Mouse (Mus musculus): ENCODE measurements at regions not wholly inside any gene's neighbourhood (a gene's known extent, or its start where the extent isn't known, plus 50 kb on each side); places are given as distances from the start of the nearest gene placed in this dataset.

- no peak overlapping the region for H3K4me2 ChIP-seq (ENCODE audit: low read length)
- no peak overlapping the region for H3K4me3 ChIP-seq (ENCODE audit: low read depth, low read length)
- H3K27ac ChIP-seq (ENCODE audit: low read depth) = no peak overlapping the region
- 74% methylated on average over 12 of the region's 12 CpGs for WGBS
- H3K36me3 ChIP-seq (ENCODE audit: control insufficient read depth, insufficient read depth, low read length) = no peaks in the 10 kb centered on the region
- H3K9me3 ChIP-seq (ENCODE audit: control insufficient read depth, low read length) = no peaks in the 10 kb centered on the region
- no peak for ATAC-seq (replicated peaks; ENCODE audit: low FRiP score, low TSS enrichment, low read depth)
- no peaks in the 10 kb centered on the region for H3K27me3 ChIP-seq (replicated peaks; ENCODE audit: control insufficient read depth, insufficient read depth, low read length)
- H3K9ac ChIP-seq (ENCODE audit: low read length) = no peak overlapping the region
- no peak for DNase-seq (ENCODE audit: low spot score)
- peaks cover 13% of the 10 kb centered on the region; the same call in 1 of the 2 replicates for H3K4me1 ChIP-seq (replicated peaks; ENCODE audit: control insufficient read depth, insufficient read depth, low read length)
Measured at GRCm38 (mm10) chr14:25318909-25319308, 140.1 kb upstream of the Zmiz1 start.

GRCm38 (mm10) chr14:25320141-25320540 lies 138.8 kb upstream of the Zmiz1 start:
- no peak overlapping the region for H3K4me2 ChIP-seq (ENCODE audit: low read length)
- no peak for ATAC-seq (replicated peaks; ENCODE audit: low FRiP score, low TSS enrichment, low read depth)
- DNase-seq (ENCODE audit: low spot score) = no peak
- H3K9ac ChIP-seq (ENCODE audit: low read length) = no peak overlapping the region
- H3K4me3 ChIP-seq (ENCODE audit: low read depth, low read length) = no peak overlapping the region
- no peaks in the 10 kb centered on the region for H3K9me3 ChIP-seq (ENCODE audit: control insufficient read depth, low read length)
- 86% methylated on average over 4 of the region's 4 CpGs for WGBS
- H3K4me1 ChIP-seq (replicated peaks; ENCODE audit: control insufficient read depth, insufficient read depth, low read length) = peaks cover 13% of the 10 kb centered on the region; the same call in 1 of the 2 replicates
- no peaks in the 10 kb centered on the region for H3K36me3 ChIP-seq (ENCODE audit: control insufficient read depth, insufficient read depth, low read length)
- no peaks in the 10 kb centered on the region for H3K27me3 ChIP-seq (replicated peaks; ENCODE audit: control insufficient read depth, insufficient read depth, low read length)
- H3K27ac ChIP-seq (ENCODE audit: low read depth) = no peak overlapping the region

GRCm38 (mm10) chr14:25323542-25324484 lies 135.2 kb upstream of the Zmiz1 start:
- DNase-seq (ENCODE audit: low spot score) = peak; percentile 49
- H3K4me3 ChIP-seq (ENCODE audit: low read depth, low read length) = no peak overlapping the region
- no peak overlapping the region; the same call in 1 of the 2 replicates for H3K27ac ChIP-seq (ENCODE audit: low read depth)
- H3K4me2 ChIP-seq (ENCODE audit: low read length) = no peak overlapping the region
- no peaks in the 10 kb centered on the region for H3K36me3 ChIP-seq (ENCODE audit: control insufficient read depth, insufficient read depth, low read length)
- H3K27me3 ChIP-seq (replicated peaks; ENCODE audit: control insufficient read depth, insufficient read depth, low read length) = no peaks in the 10 kb centered on the region
- 0 out of 2 replicates have a peak, but pooled peaks cover 6% of the 10 kb centered on the region for H3K4me1 ChIP-seq (replicated peaks; ENCODE audit: control insufficient read depth, insufficient read depth, low read length)
- H3K9ac ChIP-seq (ENCODE audit: low read length) = no peak overlapping the region
- whole genome bisulfite sequencing = 84% methylated on average over 6 of the region's 6 CpGs
- no peak for ATAC-seq (replicated peaks; ENCODE audit: low FRiP score, low TSS enrichment, low read depth)
- no peaks in the 10 kb centered on the region for H3K9me3 ChIP-seq (ENCODE audit: control insufficient read depth, low read length)

- no peak for DNase-seq (ENCODE audit: low spot score)
- H3K4me1 ChIP-seq (replicated peaks; ENCODE audit: control insufficient read depth, insufficient read depth, low read length) = 0 out of 2 replicates have a peak, but pooled peaks cover 6% of the 10 kb centered on the region
Measured at GRCm38 (mm10) chr14:25325887-25326286, 133.1 kb upstream of the Zmiz1 start.

GRCm38 (mm10) chr14:25328230-25328629 lies 130.8 kb upstream of the Zmiz1 start:
- ATAC-seq (replicated peaks; ENCODE audit: low FRiP score, low TSS enrichment, low read depth) (no peak), DNase-seq (ENCODE audit: low spot score) (no peak)
- Histone ChIP-seq H3K4me2 (ENCODE audit: low read length) (no peak overlapping the region), H3K27me3 (replicated peaks; ENCODE audit: control insufficient read depth, insufficient read depth, low read length) (no peaks in the 10 kb centered on the region), H3K4me1 (replicated peaks; ENCODE audit: control insufficient read depth, insufficient read depth, low read length) (0 out of 2 replicates have a peak, but pooled peaks cover 3% of the 10 kb centered on the region), H3K4me3 (ENCODE audit: low read depth, low read length) (no peak overlapping the region), H3K9ac (ENCODE audit: low read length) (no peak overlapping the region), H3K9me3 (ENCODE audit: control insufficient read depth, low read length) (no peaks in the 10 kb centered on the region), H3K27ac (ENCODE audit: low read depth) (no peak overlapping the region), H3K36me3 (ENCODE audit: control insufficient read depth, insufficient read depth, low read length) (no peaks in the 10 kb centered on the region)
- WGBS = 69% methylated on average over 5 of the region's 5 CpGs

More at GRCm38 (mm10) chr14:25325887-25326286, 133.1 kb upstream of the Zmiz1 start:
- H3K27ac ChIP-seq (ENCODE audit: low read depth) = no peak overlapping the region
- H3K4me3 ChIP-seq (ENCODE audit: low read depth, low read length) = no peak overlapping the region
- H3K9ac ChIP-seq (ENCODE audit: low read length) = no peak overlapping the region
- H3K9me3 ChIP-seq (ENCODE audit: control insufficient read depth, low read length) = no peaks in the 10 kb centered on the region
- WGBS = 91% methylated on average over 3 of the region's 3 CpGs
- H3K27me3 ChIP-seq (replicated peaks; ENCODE audit: control insufficient read depth, insufficient read depth, low read length) = no peaks in the 10 kb centered on the region
- ATAC-seq (replicated peaks; ENCODE audit: low FRiP score, low TSS enrichment, low read depth) = no peak
- no peaks in the 10 kb centered on the region for H3K36me3 ChIP-seq (ENCODE audit: control insufficient read depth, insufficient read depth, low read length)
- no peak overlapping the region for H3K4me2 ChIP-seq (ENCODE audit: low read length)

GRCm38 (mm10) chr14:25334186-25334585 lies 124.8 kb upstream of the Zmiz1 start:
- Histone ChIP-seq H3K9ac (ENCODE audit: low read length) (no peak overlapping the region), H3K4me3 (ENCODE audit: low read depth, low read length) (no peak overlapping the region), H3K4me1 (replicated peaks; ENCODE audit: control insufficient read depth, insufficient read depth, low read length) (peaks cover 9% of the 10 kb centered on the region), H3K27ac (ENCODE audit: low read depth) (no peak overlapping the region), H3K4me2 (ENCODE audit: low read length) (no peak overlapping the region), H3K36me3 (ENCODE audit: control insufficient read depth, insufficient read depth, low read length) (no peaks in the 10 kb centered on the region), H3K9me3 (ENCODE audit: control insufficient read depth, low read length) (no peaks in the 10 kb centered on the region; the same call in 1 of the 2 replicates), H3K27me3 (replicated peaks; ENCODE audit: control insufficient read depth, insufficient read depth, low read length) (no peaks in the 10 kb centered on the region)
- WGBS = 93% methylated on average over 2 of the region's 2 CpGs
- ATAC-seq (replicated peaks; ENCODE audit: low FRiP score, low TSS enrichment, low read depth) = no peak
- DNase-seq (ENCODE audit: low spot score) = no peak

GRCm38 (mm10) chr14:25336875-25337274 lies 122.1 kb upstream of the Zmiz1 start:
- no peak overlapping the region for H3K9ac ChIP-seq (ENCODE audit: low read length)
- no peaks in the 10 kb centered on the region; the same call in 1 of the 2 replicates for H3K9me3 ChIP-seq (ENCODE audit: control insufficient read depth, low read length)
- no peak overlapping the region for H3K27ac ChIP-seq (ENCODE audit: low read depth)
- 90% methylated on average over 1 of the region's 1 CpGs for WGBS
- peaks cover 14% of the 10 kb centered on the region for H3K4me1 ChIP-seq (replicated peaks; ENCODE audit: control insufficient read depth, insufficient read depth, low read length)
- ATAC-seq (replicated peaks; ENCODE audit: low FRiP score, low TSS enrichment, low read depth) (no peak), DNase-seq (ENCODE audit: low spot score) (no peak)
- no peaks in the 10 kb centered on the region for H3K36me3 ChIP-seq (ENCODE audit: control insufficient read depth, insufficient read depth, low read length)
- no peaks in the 10 kb centered on the region for H3K27me3 ChIP-seq (replicated peaks; ENCODE audit: control insufficient read depth, insufficient read depth, low read length)
- H3K4me2 ChIP-seq (ENCODE audit: low read length) = no peak overlapping the region
- no peak overlapping the region for H3K4me3 ChIP-seq (ENCODE audit: low read depth, low read length)

GRCm38 (mm10) chr14:25338404-25339051 lies 120.5 kb upstream of the Zmiz1 start:
- H3K4me1 ChIP-seq (replicated peaks; ENCODE audit: control insufficient read depth, insufficient read depth, low read length) = peaks cover 29% of the 10 kb centered on the region
- 49% methylated on average over 9 of the region's 9 CpGs for WGBS
- H3K4me3 ChIP-seq (ENCODE audit: low read depth, low read length) = no peak overlapping the region
- ATAC-seq (replicated peaks; ENCODE audit: low FRiP score, low TSS enrichment, low read depth) (no peak), DNase-seq (ENCODE audit: low spot score) (no peak)
- H3K4me2 ChIP-seq (ENCODE audit: low read length) = no peak overlapping the region
- no peaks in the 10 kb centered on the region; the same call in 1 of the 2 replicates for H3K9me3 ChIP-seq (ENCODE audit: control insufficient read depth, low read length)
- no peaks in the 10 kb centered on the region for H3K36me3 ChIP-seq (ENCODE audit: control insufficient read depth, insufficient read depth, low read length)
- no peak overlapping the region for H3K27ac ChIP-seq (ENCODE audit: low read depth)
- no peaks in the 10 kb centered on the region for H3K27me3 ChIP-seq (replicated peaks; ENCODE audit: control insufficient read depth, insufficient read depth, low read length)
- H3K9ac ChIP-seq (ENCODE audit: low read length) = no peak overlapping the region

Measured in intestine, embryonic 14.5 days (tissue).